Mouse (Mus musculus): ENCODE data around the gene Pip5k1b. TPM values are rescaled to one million over a fixed set of nuclear protein-coding genes. Genes with fewer than 3 reads are reported as not detected.

Pip5k1b gene
- total RNA-seq, 2 experiments from 2014 or later: 20.3 to 21.3 TPM

- DNase-seq: peak in 1 of 2 experiments; percentile 29
Measured at GRCm38 (mm10) chr19:24416975-24417658, 138.6 kb downstream of the Pip5k1b start.

GRCm38 (mm10) chr19:24415778-24416621 lies 139.7 kb downstream of the Pip5k1b start:
- DNase-seq: no peak

- DNase-seq: no peak
Measured at GRCm38 (mm10) chr19:24408863-24409564, 146.7 kb downstream of the Pip5k1b start.

GRCm38 (mm10) chr19:24404716-24405115 lies 151.0 kb downstream of the Pip5k1b start:
- DNase-seq: peak; percentile 13 to 23

DNA sequence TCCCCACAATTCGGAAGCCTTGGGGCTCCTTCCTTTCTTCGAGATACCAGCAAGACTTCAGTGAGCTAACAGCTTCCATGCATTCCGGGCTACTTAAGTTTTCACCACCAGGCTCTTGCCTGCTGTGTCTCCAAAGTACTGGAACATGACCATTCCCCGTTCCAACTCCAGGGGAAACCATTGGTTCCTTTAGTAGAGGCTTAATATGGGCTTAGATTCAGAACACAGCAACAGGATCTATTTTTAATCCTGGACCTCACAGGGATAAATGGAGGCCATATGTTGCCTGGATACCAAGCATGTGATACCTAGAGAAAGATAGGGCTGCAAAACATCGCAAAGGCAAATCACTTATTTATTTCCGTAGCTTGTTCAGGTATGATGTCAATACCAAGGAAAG lies 152.4 kb downstream of the Pip5k1b start:
- DNase-seq: peak; percentile 27 to 36

DNA sequence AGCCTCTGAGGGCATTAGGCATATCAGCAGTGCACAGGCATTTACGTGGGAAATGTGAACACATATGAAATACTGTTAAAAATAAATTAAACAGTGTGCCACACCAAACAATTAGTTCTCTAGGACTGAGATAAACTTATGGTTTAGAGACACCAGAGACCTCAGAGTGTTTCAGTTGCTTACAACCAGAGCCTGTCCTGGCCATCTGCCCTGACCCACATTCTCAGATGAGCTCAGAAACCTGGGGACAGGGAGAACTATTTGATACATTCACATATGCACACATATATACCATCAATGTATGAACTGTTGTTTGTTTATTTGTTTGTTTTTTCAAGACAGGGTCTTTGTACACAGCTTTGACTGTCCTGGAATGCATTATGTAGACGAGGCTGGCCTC lies 161.8 kb downstream of the Pip5k1b start:
- DNase-seq: no peak

DNA sequence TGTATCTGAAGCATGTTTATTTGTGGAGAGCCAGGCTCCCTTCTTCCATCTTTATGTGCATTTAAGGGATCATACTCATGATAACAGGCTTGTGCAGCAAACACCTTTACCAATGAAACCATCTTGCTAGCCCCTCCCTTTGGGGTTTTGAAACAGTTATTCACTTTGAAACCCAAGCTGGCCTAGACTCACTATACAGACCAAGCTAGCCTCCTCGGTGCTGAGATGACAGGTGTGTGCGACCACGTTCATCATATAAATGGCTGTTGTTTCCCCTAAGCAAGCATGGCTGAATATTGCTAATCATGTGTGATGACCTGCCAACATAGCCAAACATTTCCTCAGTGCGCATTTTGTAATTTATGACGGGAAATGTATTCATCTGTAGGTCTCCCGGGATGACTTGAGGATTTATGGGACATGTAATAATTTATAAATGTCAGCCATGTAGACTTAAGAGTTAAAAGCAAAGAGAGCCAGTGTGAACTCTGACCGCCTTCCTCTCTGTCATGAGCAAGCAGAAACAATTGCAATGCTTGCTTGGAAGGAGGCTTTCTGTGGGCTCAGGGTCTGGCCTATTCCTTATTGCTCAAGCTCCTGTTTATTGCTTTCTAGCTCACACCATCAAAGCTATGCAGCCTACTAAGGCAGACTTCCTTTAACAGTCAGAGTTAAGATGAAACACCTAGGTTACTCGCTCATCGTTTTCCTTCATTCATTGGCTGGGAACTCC lies 164.0 kb downstream of the Pip5k1b start:
- DNase-seq: no peak

- DNase-seq: no peak
Measured at GRCm38 (mm10) chr19:24386956-24387865, 168.5 kb downstream of the Pip5k1b start.

GRCm38 (mm10) chr19:24378470-24378869 lies 177.2 kb downstream of the Pip5k1b start:
- peak in 1 of 2 experiments; percentile 12 for DNase-seq

- DNase-seq: peak; percentile 11 to 36
Measured at GRCm38 (mm10) chr19:24371763-24372640, 183.7 kb downstream of the Pip5k1b start.

DNA sequence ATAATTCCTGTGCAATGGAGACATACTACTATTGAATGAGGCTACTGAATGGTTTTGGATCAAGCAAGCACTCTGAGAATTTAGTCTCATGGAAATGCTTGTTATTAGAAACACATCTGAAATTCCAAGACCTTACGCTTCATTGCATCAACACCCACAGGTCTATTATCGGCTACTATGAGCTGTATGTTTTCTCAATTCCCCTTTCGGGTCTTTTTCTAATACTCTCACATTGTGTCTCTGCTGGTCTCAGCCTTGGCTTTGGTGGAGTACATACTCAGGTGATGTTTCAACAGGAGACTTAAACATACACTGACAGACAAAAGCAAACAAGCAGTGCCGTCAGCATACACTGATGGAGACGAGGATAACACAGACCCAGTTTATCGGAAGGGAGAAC lies 187.3 kb downstream of the Pip5k1b start:
- no peak for DNase-seq

DNA sequence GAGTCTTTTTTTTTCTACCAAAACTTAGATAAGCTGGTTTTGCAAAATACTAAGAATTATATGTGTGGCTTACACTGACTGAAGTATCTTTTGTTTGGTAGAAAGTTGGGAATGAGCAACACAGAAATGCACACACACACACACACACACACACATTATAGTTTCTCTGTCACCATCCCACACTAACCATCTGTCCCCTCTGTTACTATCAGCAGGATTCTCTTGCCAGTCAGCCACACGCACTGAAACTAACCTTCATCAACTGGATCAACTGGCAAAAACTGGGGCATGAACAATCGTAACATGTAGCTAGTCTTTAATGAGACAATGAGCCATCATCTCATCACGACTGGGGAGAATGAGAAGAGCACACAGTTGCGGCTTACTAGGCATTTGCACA lies 187.9 kb downstream of the Pip5k1b start:
- no peak for DNase-seq

GRCm38 (mm10) chr19:24366747-24367146 lies 188.9 kb downstream of the Pip5k1b start:
- DNase-seq: no peak

DNA sequence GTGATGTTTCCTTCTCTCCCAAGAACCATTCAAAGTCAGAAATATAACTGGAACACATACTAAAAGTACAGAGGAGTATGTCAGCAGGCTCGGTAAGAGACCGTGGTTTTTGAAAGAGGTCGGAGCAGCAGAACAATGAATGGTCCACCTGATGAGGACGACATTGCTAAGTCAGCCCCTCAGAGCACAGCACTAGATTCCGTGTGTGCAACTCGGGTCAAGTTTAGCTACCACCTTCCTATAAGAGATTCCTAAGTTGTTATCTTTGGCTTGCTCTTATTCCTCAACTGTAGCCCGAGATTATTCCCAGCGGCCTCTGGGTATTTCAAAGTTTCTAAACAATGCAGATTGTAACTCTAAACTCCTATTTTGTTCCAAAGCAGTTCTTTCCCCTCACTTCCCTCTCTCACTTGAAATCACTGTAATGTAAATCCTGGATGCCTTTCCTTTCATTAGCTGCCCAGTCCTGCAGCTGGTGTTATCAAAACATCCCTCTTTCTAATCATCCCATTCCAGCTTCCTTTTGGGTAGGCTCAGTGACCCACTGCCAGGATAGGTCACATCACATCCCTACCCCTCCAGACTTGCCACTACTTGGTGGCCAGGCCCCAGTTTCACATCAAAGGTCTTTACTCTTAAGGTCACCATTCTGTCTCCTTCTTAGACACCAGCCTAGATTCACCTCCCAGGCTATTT lies 192.9 kb downstream of the Pip5k1b start:
- DNase-seq: no peak

GRCm38 (mm10) chr19:24359270-24359669 lies 196.4 kb downstream of the Pip5k1b start:
- DNase-seq: no peak

DNA sequence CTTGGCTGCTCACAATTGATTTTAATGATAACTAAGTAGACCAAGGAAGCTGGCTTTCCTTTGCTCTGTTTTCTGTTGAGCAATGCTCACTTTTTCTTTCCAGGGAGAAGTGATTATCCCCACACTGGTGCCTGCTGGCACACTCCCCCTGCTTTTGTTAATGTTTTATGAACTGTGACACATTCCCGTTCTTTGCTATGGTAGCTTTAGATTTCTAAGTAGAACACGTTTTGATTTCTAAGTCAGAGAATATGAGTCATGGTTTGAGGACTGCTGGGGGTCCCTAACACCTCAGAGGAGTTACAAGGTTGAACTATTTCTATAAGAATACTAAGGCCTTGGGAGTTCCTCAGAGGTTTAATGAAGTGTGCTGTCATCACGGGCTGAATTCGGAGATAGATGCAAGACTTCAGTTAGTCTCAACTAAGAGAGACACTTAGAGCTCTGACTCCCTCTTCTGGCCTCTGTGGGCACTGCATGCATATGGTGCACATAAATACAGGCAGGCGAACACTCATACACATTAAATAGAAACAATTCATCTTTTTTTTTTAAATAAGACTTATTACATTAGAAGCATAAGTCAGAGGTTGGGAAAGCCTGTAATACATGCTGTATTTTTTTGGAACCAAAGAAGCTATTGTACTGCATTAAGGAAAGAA lies 203.2 kb downstream of the Pip5k1b start:
- no peak for DNase-seq

- no peak for DNase-seq
Measured at GRCm38 (mm10) chr19:24344501-24344900, 211.2 kb downstream of the Pip5k1b start.

GRCm38 (mm10) chr19:24342786-24343185 lies 212.9 kb downstream of the Pip5k1b start:
- DNase-seq: peak in 1 of 2 experiments; percentile 10
